Mouse (Mus musculus) ES-Bruce4 (cell line): Measurements from ENCODE around the gene Nyx. TPM values are rescaled to one million over a fixed set of nuclear protein-coding genes. Genes with fewer than 3 reads are reported as not detected.

Source experiments
- H3K27ac ChIP-seq: 2 replicates; pipeline ENCODE4 v1.5.1; 2012; ENCODE audit warnings: low read length, inconsistent platforms; ENCODE audit not compliant: insufficient read depth
- H3K27me3 ChIP-seq: 2 replicates; pipeline ENCODE4 v1.6.1; 2012; ENCODE audit warnings: mild to moderate bottlenecking, low read length, inconsistent platforms; ENCODE audit not compliant: control insufficient read depth, poor library complexity, insufficient read depth, severe bottlenecking
- H3K36me3 ChIP-seq: 2 replicates; pipeline ENCODE4 v1.6.1; 2012; ENCODE audit warnings: inconsistent platforms, mild to moderate bottlenecking, low read length, moderate library complexity; ENCODE audit not compliant: control insufficient read depth, poor library complexity, insufficient read depth, severe bottlenecking
- H3K4me1 ChIP-seq: one replicate; pipeline ENCODE4 v1.8.1; 2011; ENCODE audit warnings: low read length; ENCODE audit not compliant: control insufficient read depth, insufficient read depth
- H3K4me3 ChIP-seq: 2 replicates; pipeline ENCODE4 v1.5.1; 2011; ENCODE audit warnings: low read depth, mild to moderate bottlenecking, low read length
- H3K9ac ChIP-seq: 2 replicates; pipeline ENCODE4 v1.6.1; 2012; ENCODE audit warnings: low read depth, mild to moderate bottlenecking, inconsistent platforms; ENCODE audit not compliant: poor library complexity, severe bottlenecking
- H3K9me3 ChIP-seq: replicated peaks from 2 replicates; pipeline ENCODE4 v1.6.1; 2012; ENCODE audit warnings: mild to moderate bottlenecking, low read length, inconsistent platforms; ENCODE audit not compliant: control insufficient read depth, poor library complexity, insufficient read depth, severe bottlenecking
- CTCF ChIP-seq: IDR thresholded peaks from one replicate; pipeline ENCODE4 v1.8.1; 2011; ENCODE audit warnings: low read depth, low read length
- EP300 ChIP-seq: IDR thresholded peaks from 2 replicates; pipeline ENCODE4 v1.6.1; 2011; ENCODE audit warnings: low read depth, low read length; ENCODE audit not compliant: insufficient read depth
- POLR2A ChIP-seq: IDR thresholded peaks from one replicate; pipeline ENCODE4 v1.8.1; 2011; ENCODE audit warnings: low read length; ENCODE audit not compliant: insufficient read depth
- polyA plus RNA-seq: library from polyadenylated mRNA; stranded (reverse); fragments of >200 nt; gene quantifications from 2 replicates; pipeline ENCODE4 v1.2.4, GENCODE M21; 2011; ENCODE audit warnings: low read depth; ENCODE audit not compliant: missing spikeins, insufficient read depth, insufficient read length

Nyx gene
- polyA plus RNA-seq, 1 experiment, result not detected

DNA sequence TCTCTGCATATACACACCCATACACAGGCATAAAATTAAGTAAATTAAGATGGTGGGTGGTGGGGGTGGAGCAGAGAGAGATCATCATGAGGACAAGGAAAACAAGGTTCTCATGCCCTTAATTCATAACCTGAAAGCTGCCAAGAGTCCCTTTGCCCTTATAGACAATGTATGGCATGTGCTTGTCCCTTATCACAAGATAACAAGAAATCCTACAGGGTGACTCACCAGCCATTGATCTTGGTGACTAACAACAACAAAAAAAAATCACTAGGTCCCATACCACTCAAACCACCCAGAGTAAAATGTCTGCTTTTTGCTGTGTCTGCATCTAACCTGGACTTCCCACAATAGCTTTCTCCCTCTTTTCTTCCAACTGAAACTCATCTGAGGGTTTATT is 18.5 kb downstream of the Nyx start:
- Histone ChIP-seq H3K4me1 (no peaks in the 10 kb centered on the region), H3K27me3 (no peaks in the 10 kb centered on the region; the same call in 1 of the 2 replicates), H3K27ac (no peak overlapping the region), H3K9me3 (peaks cover 6% of the 10 kb centered on the region; the same call in 1 of the 2 replicates), H3K36me3 (no peaks in the 10 kb centered on the region), H3K4me3 (no peak overlapping the region), H3K9ac (no peak overlapping the region)
- no peak for TF ChIP-seq CTCF
- TF ChIP-seq EP300, result no peak
- no peak for TF ChIP-seq POLR2A

DNA sequence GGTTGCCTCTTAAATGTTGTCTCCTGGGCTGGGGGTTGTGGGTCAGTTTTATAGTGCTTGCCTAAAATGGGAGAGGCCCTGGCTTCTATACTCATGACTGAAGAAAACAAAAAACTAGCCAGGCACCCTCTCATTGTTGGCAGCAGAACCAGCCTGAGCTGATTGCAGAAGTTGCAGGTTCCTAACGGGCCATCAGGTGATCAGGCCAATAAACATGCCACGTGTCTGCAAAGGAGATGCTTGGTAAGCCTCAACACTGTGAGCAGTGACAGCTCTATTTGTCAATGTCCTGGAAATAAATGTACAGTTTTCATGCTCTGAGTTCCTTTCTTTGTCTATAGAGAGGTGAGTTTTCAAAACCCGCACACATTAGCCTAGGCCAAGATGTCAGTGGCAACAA is 23.1 kb downstream of the Nyx start:
- H3K36me3 ChIP-seq, result no peaks in the 10 kb centered on the region
- no peak overlapping the region for H3K27ac ChIP-seq
- peaks cover 6% of the 10 kb centered on the region; the same call in 1 of the 2 replicates for H3K9me3 ChIP-seq
- H3K4me3 ChIP-seq, result no peak overlapping the region
- H3K9ac ChIP-seq, result no peak overlapping the region
- TF ChIP-seq POLR2A, result no peak
- TF ChIP-seq CTCF, result no peak
- no peak for TF ChIP-seq EP300
- H3K4me1 ChIP-seq, result no peaks in the 10 kb centered on the region
- no peaks in the 10 kb centered on the region; the same call in 1 of the 2 replicates for H3K27me3 ChIP-seq

DNA sequence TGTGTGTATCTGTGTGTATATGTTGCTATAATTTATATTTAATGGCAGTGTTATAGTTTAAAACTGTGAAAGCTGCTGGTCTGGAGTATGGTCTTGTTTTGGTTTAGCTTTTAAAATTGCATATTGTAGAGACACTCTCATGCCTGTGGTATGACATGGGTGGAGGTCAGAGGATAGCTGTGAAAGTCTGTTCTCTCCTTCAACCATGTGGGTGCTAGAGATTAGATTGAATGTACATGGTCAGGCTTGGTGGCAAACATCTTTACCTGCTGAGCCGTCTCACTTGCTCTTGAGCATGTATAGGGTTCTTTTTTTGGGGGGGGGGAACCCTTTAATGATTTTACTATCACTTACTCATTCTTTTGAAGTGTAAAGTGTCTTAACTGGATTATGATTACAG is 23.9 kb downstream of the Nyx start:
- no peak overlapping the region for H3K9ac ChIP-seq
- H3K4me3 ChIP-seq, result no peak overlapping the region
- peaks cover 6% of the 10 kb centered on the region; the same call in 1 of the 2 replicates for H3K9me3 ChIP-seq
- H3K27me3 ChIP-seq, result no peaks in the 10 kb centered on the region; the same call in 1 of the 2 replicates
- TF ChIP-seq CTCF (no peak), EP300 (no peak), POLR2A (no peak)
- no peaks in the 10 kb centered on the region for H3K36me3 ChIP-seq
- H3K4me1 ChIP-seq, result no peaks in the 10 kb centered on the region
- H3K27ac ChIP-seq, result no peak overlapping the region

DNA sequence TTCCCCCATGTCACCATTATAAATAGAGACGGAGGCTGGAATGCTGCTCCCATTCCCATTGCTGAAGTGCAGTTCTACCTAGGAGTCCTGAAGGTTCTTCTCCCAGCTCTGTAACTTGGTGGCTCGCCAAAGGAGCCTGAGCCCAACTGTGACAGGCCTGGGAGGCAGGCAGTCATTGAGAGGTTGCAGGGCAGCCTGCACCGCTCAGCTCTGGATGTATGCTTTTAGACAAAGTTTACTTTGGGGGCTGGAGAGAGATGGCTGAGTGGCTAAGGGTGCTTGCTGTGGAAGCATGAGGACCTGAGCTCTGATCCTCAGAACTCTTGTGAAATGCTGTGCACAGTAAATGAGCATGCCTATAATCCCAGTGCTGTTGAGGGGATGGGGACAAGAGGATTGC is 25.0 kb downstream of the Nyx start:
- Histone ChIP-seq H3K27ac (no peak overlapping the region), H3K27me3 (no peaks in the 10 kb centered on the region), H3K4me3 (no peak overlapping the region), H3K36me3 (no peaks in the 10 kb centered on the region), H3K4me1 (no peaks in the 10 kb centered on the region), H3K9ac (no peak overlapping the region), H3K9me3 (peaks cover 6% of the 10 kb centered on the region; the same call in 1 of the 2 replicates)
- no peak for TF ChIP-seq CTCF
- TF ChIP-seq EP300, result no peak
- TF ChIP-seq POLR2A, result no peak

DNA sequence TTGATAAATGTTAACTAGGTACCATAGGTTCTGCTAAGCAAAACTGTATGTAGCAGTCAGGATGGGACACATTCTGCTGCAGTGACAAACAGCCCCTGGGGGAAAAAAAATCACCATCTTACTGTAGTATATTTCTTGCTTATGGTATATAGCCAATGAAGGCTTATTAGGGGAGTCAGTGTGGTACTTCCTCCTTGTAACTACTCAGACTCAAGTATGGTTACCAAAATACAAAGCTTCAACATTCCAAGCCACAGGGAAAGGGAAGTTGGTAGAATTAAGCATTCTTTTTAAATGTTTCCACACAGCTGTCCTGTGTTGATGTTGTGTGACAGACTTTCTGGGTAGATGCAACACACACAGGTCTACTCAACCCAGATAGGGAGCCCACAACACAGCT is 27.0 kb downstream of the Nyx start:
- H3K27me3 ChIP-seq, result no peaks in the 10 kb centered on the region

DNA sequence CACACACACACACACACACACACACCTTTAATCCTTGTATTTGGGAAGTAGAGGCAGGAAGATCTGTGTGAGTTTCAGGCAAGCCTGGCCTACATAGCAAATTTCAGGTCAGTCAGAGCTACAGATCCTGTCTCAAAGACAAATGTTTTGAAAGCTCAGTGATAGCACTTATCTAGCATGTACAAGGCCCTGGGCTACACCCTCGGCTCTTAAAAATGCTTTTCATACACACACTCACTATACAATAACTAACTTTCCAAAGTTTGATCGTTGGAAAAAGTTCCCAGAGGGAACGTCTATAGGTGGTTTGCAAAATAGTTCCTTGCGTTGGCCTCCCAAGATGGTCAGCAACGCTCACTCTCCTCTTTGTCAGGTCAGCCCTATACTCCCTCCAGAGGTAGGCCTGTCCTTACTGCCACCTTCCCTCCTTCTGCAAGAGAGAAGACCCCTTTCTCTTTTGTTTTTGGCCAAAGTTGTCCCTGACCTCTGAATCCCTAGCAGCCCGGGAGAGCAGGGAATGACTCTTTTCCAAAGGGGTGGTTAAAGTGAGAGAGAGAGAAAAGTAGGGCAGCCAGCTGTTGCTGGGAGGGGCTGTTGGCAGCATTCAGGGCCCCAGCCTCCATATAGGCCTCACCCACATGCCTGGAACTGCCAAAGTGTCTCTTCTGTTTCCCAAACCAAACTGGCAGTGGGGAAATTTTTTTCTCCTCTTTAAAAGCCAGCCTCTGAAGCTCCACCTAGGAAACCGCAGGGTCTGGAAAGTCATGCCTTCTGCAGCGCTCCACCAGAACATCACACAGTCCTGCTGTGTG is 29.2 kb downstream of the Nyx start:
- Histone ChIP-seq H3K27me3 (no peaks in the 10 kb centered on the region), H3K27ac (no peak overlapping the region), H3K4me3 (no peak overlapping the region), H3K9me3 (no peaks in the 10 kb centered on the region), H3K36me3 (no peaks in the 10 kb centered on the region), H3K9ac (no peak overlapping the region), H3K4me1 (no peaks in the 10 kb centered on the region)
- TF ChIP-seq CTCF (no peak), EP300 (no peak), POLR2A (no peak)

More for the DNA sequence above, 27.0 kb downstream of the Nyx start:
- Histone ChIP-seq H3K9ac (no peak overlapping the region), H3K9me3 (no peaks in the 10 kb centered on the region), H3K27ac (no peak overlapping the region), H3K4me1 (no peaks in the 10 kb centered on the region), H3K4me3 (no peak overlapping the region), H3K36me3 (no peaks in the 10 kb centered on the region)
- TF ChIP-seq EP300 (no peak), POLR2A (no peak), CTCF (no peak)
